Mouse (Mus musculus) limb, embryonic 11.5 days (tissue): ENCODE results near the gene Fam81a. TPM values are rescaled to one million over a fixed set of nuclear protein-coding genes. Genes with fewer than 3 reads are reported as not detected.

ENCODE experiments used
- ATAC-seq: fragments of 200-750 bp; cut with Nextera tagmentation; 2 replicates; pipeline ENCODE4 v1.8.0; 2017; ENCODE audit warnings: low read depth; ENCODE audit not compliant: insufficient number of reproducible peaks, low FRiP score, low TSS enrichment
- DNase-seq: peaks from one replicate; pipeline ENCODE4 v3.0.0-alpha.2; 2015; ENCODE audit warnings: low spot score
- H3K27ac ChIP-seq: fragments of 300-500 bp; sonication (generic); replicated peaks from 2 replicates; pipeline ENCODE4 v1.5.1; 2014; ENCODE audit warnings: low read depth, mild to moderate bottlenecking, low read length
- H3K27me3 ChIP-seq: fragments of 300-500 bp; sonication (generic); 2 replicates; pipeline ENCODE4 v1.6.1; 2014; ENCODE audit warnings: mild to moderate bottlenecking, low read length, mixed read lengths; ENCODE audit not compliant: control insufficient read depth, insufficient read depth
- H3K36me3 ChIP-seq: fragments of 300-500 bp; sonication (generic); 2 replicates; pipeline ENCODE4 v1.6.1; 2014; ENCODE audit warnings: mild to moderate bottlenecking, low read length, moderate library complexity, mixed read lengths; ENCODE audit not compliant: control insufficient read depth, insufficient read depth
- H3K4me1 ChIP-seq: fragments of 300-500 bp; sonication (generic); 2 replicates; pipeline ENCODE4 v1.6.1; 2014; ENCODE audit warnings: low read length, mixed read lengths; ENCODE audit not compliant: control insufficient read depth, insufficient read depth
- H3K4me2 ChIP-seq: fragments of 300-500 bp; sonication (generic); 2 replicates; pipeline ENCODE4 v1.6.1; 2014; ENCODE audit warnings: low read depth, mild to moderate bottlenecking, moderate library complexity; ENCODE audit not compliant: severe bottlenecking
- H3K4me3 ChIP-seq: fragments of 300-500 bp; sonication (generic); 2 replicates; pipeline ENCODE4 v1.5.1; 2014; ENCODE audit warnings: low read depth, low read length
- H3K9ac ChIP-seq: fragments of 300-500 bp; sonication (generic); 2 replicates; pipeline ENCODE4 v1.6.1; 2014; ENCODE audit warnings: mild to moderate bottlenecking, low read length
- H3K9me3 ChIP-seq: fragments of 300-500 bp; sonication (generic); 2 replicates; pipeline ENCODE4 v1.6.1; 2016; ENCODE audit warnings: low read length; ENCODE audit not compliant: control insufficient read depth
- WGBS: fragments of 180-500 bp; shearing (Covaris S2); extraction: QIAGEN DNeasy Blood & Tissue Kit; methylation state at CpG from one replicate; pipeline ENCODE4 v1.1.7; 2014; 5-methylcytosine and 5-hydroxymethylcytosine counted together
- polyA plus RNA-seq: library from polyadenylated mRNA; unstranded; fragments of >200 nt; fragmentation: Nextera tagmentation; extraction: Ambion mirVana; gene quantifications from 2 replicates; pipeline ENCODE4 v1.2.1, GENCODE M21; 2014

Fam81a gene
- polyA plus RNA-seq, 1 experiment from 2014 or later, result 1.7 TPM

- WGBS, result 95% methylated on average over 3 of the region's 3 CpGs
- H3K9me3 ChIP-seq, result no peaks in the 10 kb centered on the region
- no peak overlapping the region for H3K9ac ChIP-seq
- H3K27ac ChIP-seq, result no peak overlapping the region
- ATAC-seq (no peak), DNase-seq (no peak)
- H3K4me3 ChIP-seq, result no peak overlapping the region
- no peaks in the 10 kb centered on the region for H3K27me3 ChIP-seq
- H3K4me2 ChIP-seq, result no peak overlapping the region
- no peaks in the 10 kb centered on the region for H3K36me3 ChIP-seq
- H3K4me1 ChIP-seq, result no peaks in the 10 kb centered on the region
Observed at GRCm38 (mm10) chr9:70067497-70067896, 74.9 kb downstream of the Fam81a start.

GRCm38 (mm10) chr9:70062012-70062411 lies 80.3 kb downstream of the Fam81a start:
- H3K27ac ChIP-seq, result no peak overlapping the region
- ATAC-seq (no peak), DNase-seq (no peak)
- H3K4me1 ChIP-seq, result no peaks in the 10 kb centered on the region
- 84% methylated on average over 3 of the region's 3 CpGs for WGBS
- H3K4me2 ChIP-seq, result no peak overlapping the region
- H3K9ac ChIP-seq, result no peak overlapping the region
- H3K36me3 ChIP-seq, result no peaks in the 10 kb centered on the region
- H3K9me3 ChIP-seq, result no peaks in the 10 kb centered on the region
- no peak overlapping the region for H3K4me3 ChIP-seq
- H3K27me3 ChIP-seq, result no peaks in the 10 kb centered on the region

GRCm38 (mm10) chr9:70053411-70053810 lies 88.9 kb downstream of the Fam81a start:
- Histone ChIP-seq H3K4me2 (no peak overlapping the region), H3K36me3 (no peaks in the 10 kb centered on the region), H3K4me1 (no peaks in the 10 kb centered on the region), H3K9me3 (no peaks in the 10 kb centered on the region), H3K27ac (no peak overlapping the region), H3K27me3 (no peaks in the 10 kb centered on the region), H3K4me3 (no peak overlapping the region), H3K9ac (no peak overlapping the region)
- WGBS, result 56% methylated on average over 3 of the region's 3 CpGs
- DNase-seq (no peak), ATAC-seq (no peak)

GRCm38 (mm10) chr9:70052730-70053129 lies 89.6 kb downstream of the Fam81a start:
- Histone ChIP-seq H3K4me1 (no peaks in the 10 kb centered on the region), H3K4me2 (no peak overlapping the region), H3K4me3 (no peak overlapping the region), H3K36me3 (no peaks in the 10 kb centered on the region), H3K9ac (no peak overlapping the region), H3K27ac (no peak overlapping the region), H3K27me3 (no peaks in the 10 kb centered on the region), H3K9me3 (no peaks in the 10 kb centered on the region)
- ATAC-seq (no peak), DNase-seq (no peak)
- WGBS, result 72% methylated on average over 3 of the region's 3 CpGs

GRCm38 (mm10) chr9:70049839-70050238 lies 92.5 kb downstream of the Fam81a start:
- WGBS, result 50% methylated on average over 8 of the region's 8 CpGs

GRCm38 (mm10) chr9:70049416-70049783 lies 93.0 kb downstream of the Fam81a start:
- DNase-seq (no peak), ATAC-seq (no peak)
- Histone ChIP-seq H3K4me3 (no peak overlapping the region), H3K27me3 (no peaks in the 10 kb centered on the region), H3K27ac (no peak overlapping the region), H3K36me3 (no peaks in the 10 kb centered on the region), H3K4me1 (no peaks in the 10 kb centered on the region), H3K9me3 (no peaks in the 10 kb centered on the region), H3K9ac (no peak overlapping the region), H3K4me2 (no peak overlapping the region)
- 34% methylated on average over 3 of the region's 3 CpGs for WGBS

More at GRCm38 (mm10) chr9:70049839-70050238, 92.5 kb downstream of the Fam81a start:
- Histone ChIP-seq H3K9ac (no peak overlapping the region), H3K4me2 (no peak overlapping the region), H3K4me3 (no peak overlapping the region), H3K4me1 (no peaks in the 10 kb centered on the region), H3K9me3 (no peaks in the 10 kb centered on the region), H3K27me3 (no peaks in the 10 kb centered on the region), H3K27ac (no peak overlapping the region), H3K36me3 (no peaks in the 10 kb centered on the region)
- ATAC-seq, result no peak
- DNase-seq, result no peak

GRCm38 (mm10) chr9:70048751-70049415 lies 93.5 kb downstream of the Fam81a start:
- no peak for ATAC-seq
- H3K9me3 ChIP-seq, result no peaks in the 10 kb centered on the region
- H3K4me3 ChIP-seq, result no peak overlapping the region
- H3K27ac ChIP-seq, result no peak overlapping the region
- no peak overlapping the region for H3K4me2 ChIP-seq
- H3K36me3 ChIP-seq, result no peaks in the 10 kb centered on the region
- DNase-seq, result no peak
- H3K9ac ChIP-seq, result no peak overlapping the region
- 63% methylated on average over 6 of the region's 6 CpGs for WGBS
- no peaks in the 10 kb centered on the region for H3K4me1 ChIP-seq
- H3K27me3 ChIP-seq, result no peaks in the 10 kb centered on the region

- Histone ChIP-seq H3K27ac (no peak overlapping the region), H3K4me2 (no peak overlapping the region), H3K36me3 (no peaks in the 10 kb centered on the region), H3K4me3 (no peak overlapping the region), H3K9me3 (no peaks in the 10 kb centered on the region), H3K9ac (no peak overlapping the region), H3K27me3 (no peaks in the 10 kb centered on the region), H3K4me1 (no peaks in the 10 kb centered on the region)
- ATAC-seq (no peak), DNase-seq (no peak)
- 46% methylated on average over 5 of the region's 5 CpGs for WGBS
Observed at GRCm38 (mm10) chr9:70048280-70048679, 94.1 kb downstream of the Fam81a start.

- Histone ChIP-seq H3K4me1 (no peaks in the 10 kb centered on the region), H3K27ac (no peak overlapping the region), H3K4me2 (no peak overlapping the region), H3K4me3 (no peak overlapping the region), H3K27me3 (no peaks in the 10 kb centered on the region), H3K9ac (no peak overlapping the region), H3K9me3 (no peaks in the 10 kb centered on the region), H3K36me3 (no peaks in the 10 kb centered on the region; the same call in 1 of the 2 replicates)
- no peak for ATAC-seq
- WGBS, result 56% methylated on average over 3 of the region's 3 CpGs
- DNase-seq, result peak; percentile 24
Observed at GRCm38 (mm10) chr9:70047839-70048238, 94.5 kb downstream of the Fam81a start.
